In the genomic region with DNA sequence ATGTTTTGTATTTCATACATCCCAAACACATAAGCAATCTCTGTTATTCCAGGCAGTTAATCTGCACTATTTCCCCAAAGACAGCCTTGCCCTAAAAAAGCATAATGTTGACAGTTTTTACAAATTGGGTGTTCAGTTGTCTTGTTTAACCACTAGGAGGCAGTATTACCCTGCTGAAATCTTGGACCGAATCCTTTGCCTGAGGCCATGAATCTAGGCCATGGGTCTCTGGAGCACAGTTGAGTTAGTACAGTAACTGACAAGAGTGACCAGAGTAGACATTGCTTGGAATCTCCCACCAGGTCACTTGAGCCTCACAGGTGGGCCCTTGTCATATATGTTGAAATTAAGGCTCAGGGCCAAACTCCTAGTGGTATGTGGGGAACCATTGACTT, we compare ENCODE assay signal across 8 mouse cellular contexts. TPM values are rescaled to one million over a fixed set of nuclear protein-coding genes. Genes with fewer than 3 reads are reported as not detected.
A peak's percentile ranks its signal among the peaks of the same experiment; 100 is the strongest.
DNase-seq lines count a peak whose midpoint lies in the region; ATAC-seq and TF ChIP-seq lines count a peak whose summit lies in the region.

No protein-coding gene starts in this region.

- H3K4me2 ChIP-seq in hindbrain, embryonic 11.5 days (replicated peaks; ENCODE audit: low read depth, low read length), result no peak overlapping the region
- no peak overlapping the region for H3K4me2 ChIP-seq in hindbrain, embryonic 16.5 days (ENCODE audit: low read length)
- H3K4me2 ChIP-seq in liver, embryonic 16.5 days (ENCODE audit: low read depth, low read length), result no peak overlapping the region

- H3K27me3 ChIP-seq in hindbrain, embryonic 11.5 days (ENCODE audit: control insufficient read depth, insufficient read depth, low read length), result no peaks in the 10 kb centered on the region
- H3K27me3 ChIP-seq in hindbrain, embryonic 16.5 days (replicated peaks; ENCODE audit: control insufficient read depth, insufficient read depth, low read length), result no peaks in the 10 kb centered on the region
- no peaks in the 10 kb centered on the region for H3K27me3 ChIP-seq in Patski
- no peaks in the 10 kb centered on the region for H3K27me3 ChIP-seq in liver, embryonic 16.5 days (ENCODE audit: control insufficient read depth, insufficient read depth, low read depth, low read length)

- in situ Hi-C loops in Patski (cut with MboI; ENCODE audit: low pct_unique_long_range_greater_than_20kb), result loop anchor here (5.0 kb wide), 3 partner anchors 47 to 202 kb away; a partner anchor contains a TSS

- DNase-seq in hindbrain, embryonic 11.5 days (ENCODE audit: low spot score), result peak; percentile 59
- DNase-seq in B cell, adult 2 months, result peak; percentile 61 to 63
- no peak for DNase-seq in Patski (ENCODE audit: low read depth, low spot score)
- DNase-seq in urinary bladder, postnatal 14 days (ENCODE audit: low spot score), result no peak
- no peak for DNase-seq in layer of hippocampus, postnatal 25 days (ENCODE audit: extremely low spot score in 1 of 2, low spot score in 1 of 2)
- DNase-seq in thymus, postnatal 10 days (ENCODE audit: low spot score in 2 of 2), result no peak

- WGBS in hindbrain, embryonic 11.5 days, result 72% methylated on average over 1 of the region's 1 CpGs
- 39% methylated on average over 1 of the region's 1 CpGs for WGBS in hindbrain, embryonic 16.5 days
- WGBS in liver, embryonic 16.5 days (ENCODE audit: insufficient replicate concordance), result 71% methylated on average over 1 of the region's 1 CpGs

- H3K4me3 ChIP-seq in hindbrain, embryonic 11.5 days (ENCODE audit: low read depth, low read length), result no peak overlapping the region
- H3K4me3 ChIP-seq in hindbrain, embryonic 16.5 days (ENCODE audit: low read length), result no peak overlapping the region
- H3K4me3 ChIP-seq in liver, embryonic 16.5 days (ENCODE audit: low read depth, low read length), result no peak overlapping the region

- H3K9ac ChIP-seq in hindbrain, embryonic 11.5 days (ENCODE audit: low read depth, low read length), result no peak overlapping the region
- H3K9ac ChIP-seq in hindbrain, embryonic 16.5 days (ENCODE audit: low read depth, low read length), result no peak overlapping the region
- H3K9ac ChIP-seq in liver, embryonic 16.5 days (ENCODE audit: low read depth, low read length), result no peak overlapping the region

- no peak for ATAC-seq in hindbrain, embryonic 11.5 days (ENCODE audit: low FRiP score)
- ATAC-seq in hindbrain, embryonic 16.5 days, result no peak
- peak; percentile 27 for ATAC-seq in Patski
- no peak for ATAC-seq in liver, embryonic 16.5 days (ENCODE audit: low read depth)

- H3K4me1 ChIP-seq in hindbrain, embryonic 11.5 days (replicated peaks; ENCODE audit: control insufficient read depth, insufficient read depth, low read length), result no peaks in the 10 kb centered on the region
- no peaks in the 10 kb centered on the region; the same call in 1 of the 2 replicates for H3K4me1 ChIP-seq in hindbrain, embryonic 16.5 days (ENCODE audit: control insufficient read depth, insufficient read depth, low read depth, low read length)
- H3K4me1 ChIP-seq in liver, embryonic 16.5 days (ENCODE audit: control insufficient read depth, low read depth, low read length), result peaks cover 13% of the 10 kb centered on the region

- H3K9me3 ChIP-seq in hindbrain, embryonic 11.5 days (ENCODE audit: control insufficient read depth, low read length), result no peaks in the 10 kb centered on the region
- no peaks in the 10 kb centered on the region for H3K9me3 ChIP-seq in hindbrain, embryonic 16.5 days (ENCODE audit: control insufficient read depth, low read length)
- H3K9me3 ChIP-seq in liver, embryonic 16.5 days (replicated peaks; ENCODE audit: control insufficient read depth, low read length), result no peaks in the 10 kb centered on the region

- H3K27ac ChIP-seq in hindbrain, embryonic 11.5 days (ENCODE audit: low read depth, low read length), result no peak overlapping the region
- no peak overlapping the region for H3K27ac ChIP-seq in hindbrain, embryonic 16.5 days (ENCODE audit: low read depth, low read length)
- H3K27ac ChIP-seq in liver, embryonic 16.5 days (ENCODE audit: low read length), result peak overlapping the region; percentile 21; the same call in 1 of the 2 replicates

- TF ChIP-seq CTCF in Patski (IDR thresholded peaks at IDR 0.05), result peak; percentile 81

- peaks cover 21% of the 10 kb centered on the region for H3K36me3 ChIP-seq in hindbrain, embryonic 11.5 days (ENCODE audit: control insufficient read depth, insufficient read depth, low read length)
- H3K36me3 ChIP-seq in hindbrain, embryonic 16.5 days (ENCODE audit: control insufficient read depth, insufficient read depth, low read length), result peaks cover 34% of the 10 kb centered on the region
- peaks cover 66% of the 10 kb centered on the region for H3K36me3 ChIP-seq in liver, embryonic 16.5 days (ENCODE audit: control insufficient read depth, insufficient read depth)

- POLR2A ChIA-PET in Patski (lab: Charles Lee), result interaction anchor here (0.6 to 3.3 kb wide), 4 partner anchors 11 to 50 kb away, joined by 3 to 18 read pairs (median 4); no protein-coding TSS in a partner anchor

- CTCF ChIA-PET in Patski (lab: Charles Lee), result interaction anchor here (1.9 to 10.1 kb wide), 3 partner anchors 8 to 126 kb away, joined by 5 to 68 read pairs (median 9); no protein-coding TSS in a partner anchor

RNA-seq across cellular contexts. Expression of a gene that starts 12.5 kb away (rescaled TPM):
- polyA plus RNA-seq in hindbrain, embryonic 11.5 days (2014; fragmentation: Nextera tagmentation; extraction: Ambion mirVana), result 847 and 854 TPM in 2 replicates
- polyA plus RNA-seq in hindbrain, embryonic 16.5 days (2015; fragmentation: Nextera tagmentation; extraction: Ambion mirVana), result 356 and 408 TPM in 2 replicates
- polyA plus RNA-seq in Patski (2021), result 187 TPM
- polyA plus RNA-seq in liver, embryonic 16.5 days (2015; fragmentation: Nextera tagmentation; extraction: Ambion mirVana), result 185 and 211 TPM in 2 replicates
- total RNA-seq in layer of hippocampus, postnatal 25 days (2021), result 100 to 1,000 TPM; 125 to 140 TPM

RNA-seq across cellular contexts. Expression of a gene that starts 37.1 kb away (rescaled TPM):
- polyA plus RNA-seq in hindbrain, embryonic 11.5 days (2014; fragmentation: Nextera tagmentation; extraction: Ambion mirVana), result 141 and 151 TPM in 2 replicates
- 71.8 and 89.7 TPM in 2 replicates for polyA plus RNA-seq in hindbrain, embryonic 16.5 days (2015; fragmentation: Nextera tagmentation; extraction: Ambion mirVana)
- polyA plus RNA-seq in Patski (2021), result 94.5 TPM
- 46.5 and 51.0 TPM in 2 replicates for polyA plus RNA-seq in liver, embryonic 16.5 days (2015; fragmentation: Nextera tagmentation; extraction: Ambion mirVana)
- 10 to 100 TPM; 36.7 to 59.1 TPM for total RNA-seq in layer of hippocampus, postnatal 25 days (2021)

RNA-seq across cellular contexts. Expression of a gene that starts 45.9 kb away (rescaled TPM):
- polyA plus RNA-seq in hindbrain, embryonic 11.5 days (2014; fragmentation: Nextera tagmentation; extraction: Ambion mirVana), result 33.4 and 36.8 TPM in 2 replicates
- polyA plus RNA-seq in hindbrain, embryonic 16.5 days (2015; fragmentation: Nextera tagmentation; extraction: Ambion mirVana), result 138 and 184 TPM in 2 replicates
- polyA plus RNA-seq in Patski (2021), result 29.0 TPM
- 12.6 and 16.5 TPM in 2 replicates for polyA plus RNA-seq in liver, embryonic 16.5 days (2015; fragmentation: Nextera tagmentation; extraction: Ambion mirVana)
- 10 to 100 TPM in 1 of 2 experiments, 1 to 10 TPM in 1; 7.1 to 13.9 TPM for total RNA-seq in layer of hippocampus, postnatal 25 days (2021)

Comparison
In these comparisons a context has a peak if more than half of its experiments do, and no peak if none do; other contexts are left out.
1. DNase-seq: peak in hindbrain, embryonic 11.5 days (single experiment) and B cell, adult 2 months (2 of 2); none in Patski (single experiment), urinary bladder, postnatal 14 days (single experiment), layer of hippocampus, postnatal 25 days (0 of 2) and thymus, postnatal 10 days (0 of 2).